Mouse (Mus musculus): ENCODE results near the gene Id1. TPM values are rescaled to one million over a fixed set of nuclear protein-coding genes. Genes with fewer than 3 reads are reported as not detected.

Gene Id1
- polyA plus RNA-seq, 1 experiment from 2014 or later: 23.2 TPM

GRCm38 (mm10) chr2:152703596-152704255, 32.3 kb upstream of the Id1 start:
- Histone ChIP-seq H3K4me3 (replicated peaks) (no peak overlapping the region), H3K36me3 (peaks cover 86% of the 10 kb centered on the region), H3K9me3 (replicated peaks) (no peaks in the 10 kb centered on the region), H3K4me1 (replicated peaks) (peaks cover 24% of the 10 kb centered on the region), H3K4me2 (no peak overlapping the region), H3K27me3 (no peaks in the 10 kb centered on the region), H3K27ac (no peak overlapping the region), H3K9ac (no peak overlapping the region)
- WGBS (ENCODE audit: insufficient replicate concordance): 83% methylated on average over 21 of the region's 21 CpGs
- DNase-seq (no peak), ATAC-seq (ENCODE audit: low read depth) (no peak)

DNA sequence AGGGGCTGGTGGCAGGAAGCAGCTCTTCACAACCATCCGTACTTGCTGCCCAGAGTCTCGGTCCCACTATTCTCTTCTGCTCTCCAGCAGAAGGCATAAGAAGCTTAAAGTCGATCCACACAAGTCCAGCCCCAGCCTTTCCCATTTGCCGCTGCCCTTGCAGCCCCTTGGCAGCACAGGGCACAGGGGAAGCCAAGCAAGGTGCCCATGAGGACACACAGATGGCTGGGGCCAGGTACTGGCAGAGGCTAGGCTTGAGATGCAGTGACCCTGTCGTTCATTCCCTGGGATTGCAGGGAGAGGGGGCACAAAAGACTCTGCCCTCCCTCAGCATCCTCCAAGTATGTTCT, 31.8 kb upstream of the Id1 start:
- H3K4me2 ChIP-seq: no peak overlapping the region
- H3K9me3 ChIP-seq (replicated peaks): no peaks in the 10 kb centered on the region
- ATAC-seq (ENCODE audit: low read depth) (no peak), DNase-seq (no peak)
- peaks cover 26% of the 10 kb centered on the region for H3K4me1 ChIP-seq (replicated peaks)
- no peak overlapping the region for H3K4me3 ChIP-seq (replicated peaks)
- H3K27me3 ChIP-seq: no peaks in the 10 kb centered on the region
- peaks cover 81% of the 10 kb centered on the region for H3K36me3 ChIP-seq
- no peak overlapping the region for H3K27ac ChIP-seq
- WGBS (ENCODE audit: insufficient replicate concordance): 83% methylated on average over 5 of the region's 5 CpGs
- no peak overlapping the region for H3K9ac ChIP-seq

DNA sequence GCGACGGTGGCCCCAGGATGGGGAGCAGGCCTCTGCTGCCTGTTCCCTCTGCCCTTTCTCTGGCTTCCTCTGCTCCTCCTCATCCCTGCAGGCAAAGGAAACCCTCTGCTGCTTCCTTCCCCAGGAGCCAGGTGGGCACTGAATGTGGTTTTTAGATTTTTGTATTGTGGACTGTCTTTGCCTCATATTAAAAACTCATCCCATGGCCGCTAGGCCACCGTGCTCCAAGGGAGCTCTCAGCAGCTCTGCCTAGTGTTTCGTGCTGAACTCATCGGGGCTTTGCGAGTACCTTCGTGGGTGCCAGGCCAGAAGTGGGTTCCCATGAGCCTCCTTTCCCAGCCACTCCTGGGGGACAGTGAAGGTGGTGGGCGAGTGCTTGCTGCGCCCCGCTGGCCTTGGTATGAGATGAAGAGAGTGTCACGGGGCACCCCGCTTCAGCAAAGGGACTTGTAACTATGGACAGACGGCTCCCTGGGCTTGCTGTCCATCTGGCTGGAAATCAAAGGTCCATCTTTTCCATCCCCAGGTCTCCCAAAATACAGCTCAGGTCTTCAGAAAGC, 31.2 kb upstream of the Id1 start:
- Histone ChIP-seq H3K4me2 (no peak overlapping the region), H3K4me1 (replicated peaks) (peaks cover 28% of the 10 kb centered on the region), H3K9me3 (replicated peaks) (no peaks in the 10 kb centered on the region), H3K27me3 (no peaks in the 10 kb centered on the region), H3K9ac (no peak overlapping the region), H3K36me3 (peaks cover 75% of the 10 kb centered on the region), H3K27ac (no peak overlapping the region), H3K4me3 (replicated peaks) (no peak overlapping the region)
- ATAC-seq (ENCODE audit: low read depth) (no peak), DNase-seq (no peak)
- WGBS (ENCODE audit: insufficient replicate concordance): 90% methylated on average over 14 of the region's 14 CpGs

GRCm38 (mm10) chr2:152705993-152706571, 30.0 kb upstream of the Id1 start:
- DNase-seq (no peak), ATAC-seq (ENCODE audit: low read depth) (no peak)
- Histone ChIP-seq H3K9me3 (replicated peaks) (no peaks in the 10 kb centered on the region), H3K27me3 (no peaks in the 10 kb centered on the region), H3K4me1 (replicated peaks) (peaks cover 28% of the 10 kb centered on the region), H3K4me2 (no peak overlapping the region), H3K9ac (no peak overlapping the region), H3K36me3 (peaks cover 63% of the 10 kb centered on the region), H3K4me3 (replicated peaks) (no peak overlapping the region), H3K27ac (peak overlapping the region; percentile 4; the same call in 1 of the 2 replicates)
- WGBS (ENCODE audit: insufficient replicate concordance): 88% methylated on average over 22 of the region's 22 CpGs

DNA sequence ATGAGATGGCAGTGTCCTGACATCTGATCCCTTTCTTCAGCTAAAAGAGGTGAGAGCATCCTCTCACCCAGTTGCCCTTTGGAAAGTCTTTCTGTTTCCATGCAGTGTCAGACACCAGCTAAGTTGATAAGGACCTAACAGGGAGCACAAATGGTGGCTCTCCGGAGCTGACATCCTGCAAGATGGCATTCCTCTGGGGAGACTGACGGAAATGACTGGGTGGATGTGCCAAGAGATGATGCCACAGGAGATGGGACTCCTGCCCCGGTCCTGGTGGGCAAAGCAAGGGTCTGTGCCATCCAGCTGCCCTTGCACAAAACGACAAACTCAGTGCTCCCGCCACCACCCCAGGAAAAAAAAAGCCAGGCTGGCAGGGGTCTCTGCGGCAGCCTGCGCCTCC, 28.9 kb upstream of the Id1 start:
- no peak for ATAC-seq (ENCODE audit: low read depth)

DNA sequence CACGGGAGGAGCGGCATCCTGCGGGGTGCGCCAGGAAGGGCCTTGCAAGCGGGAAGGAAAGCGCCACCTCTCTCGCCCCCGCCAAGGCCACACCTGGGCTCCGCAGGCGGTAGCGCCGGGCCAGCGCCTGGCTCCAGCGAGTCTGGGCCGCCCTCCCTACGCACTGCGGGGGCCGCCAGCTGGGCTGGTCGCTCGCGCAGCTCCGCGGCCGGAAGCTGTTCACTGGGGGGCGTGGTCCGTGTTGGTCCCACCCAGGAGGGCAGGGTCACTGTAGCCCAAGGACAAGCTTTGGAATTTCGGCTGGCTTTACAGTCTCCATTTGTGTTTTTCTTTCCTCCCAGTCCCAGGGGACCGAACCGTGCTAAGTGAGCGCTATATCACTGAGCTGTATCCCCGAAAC, 28.4 kb upstream of the Id1 start:
- no peaks in the 10 kb centered on the region for H3K9me3 ChIP-seq (replicated peaks)
- no peaks in the 10 kb centered on the region for H3K27me3 ChIP-seq
- 29% methylated on average over 31 of the region's 31 CpGs for WGBS (ENCODE audit: insufficient replicate concordance)
- H3K4me1 ChIP-seq (replicated peaks): peaks cover 28% of the 10 kb centered on the region
- H3K9ac ChIP-seq: peak overlapping the region; percentile 60
- H3K36me3 ChIP-seq: peaks cover 47% of the 10 kb centered on the region
- H3K27ac ChIP-seq: peak overlapping the region; percentile 68
- peak overlapping the region; percentile 50 for H3K4me3 ChIP-seq (replicated peaks)
- ATAC-seq (ENCODE audit: low read depth): peak; percentile 82
- peak overlapping the region; percentile 66 for H3K4me2 ChIP-seq
- DNase-seq: peak; percentile 53

More for the DNA sequence above, 28.9 kb upstream of the Id1 start:
- H3K9me3 ChIP-seq (replicated peaks): no peaks in the 10 kb centered on the region
- H3K4me1 ChIP-seq (replicated peaks): peaks cover 28% of the 10 kb centered on the region
- no peak for DNase-seq
- peaks cover 52% of the 10 kb centered on the region for H3K36me3 ChIP-seq
- 50% methylated on average over 7 of the region's 7 CpGs for WGBS (ENCODE audit: insufficient replicate concordance)
- peak overlapping the region; percentile 66 for H3K4me2 ChIP-seq
- no peaks in the 10 kb centered on the region for H3K27me3 ChIP-seq
- H3K4me3 ChIP-seq (replicated peaks): peak overlapping the region; percentile 50
- H3K27ac ChIP-seq: peak overlapping the region; percentile 68
- peak overlapping the region; percentile 60 for H3K9ac ChIP-seq

DNA sequence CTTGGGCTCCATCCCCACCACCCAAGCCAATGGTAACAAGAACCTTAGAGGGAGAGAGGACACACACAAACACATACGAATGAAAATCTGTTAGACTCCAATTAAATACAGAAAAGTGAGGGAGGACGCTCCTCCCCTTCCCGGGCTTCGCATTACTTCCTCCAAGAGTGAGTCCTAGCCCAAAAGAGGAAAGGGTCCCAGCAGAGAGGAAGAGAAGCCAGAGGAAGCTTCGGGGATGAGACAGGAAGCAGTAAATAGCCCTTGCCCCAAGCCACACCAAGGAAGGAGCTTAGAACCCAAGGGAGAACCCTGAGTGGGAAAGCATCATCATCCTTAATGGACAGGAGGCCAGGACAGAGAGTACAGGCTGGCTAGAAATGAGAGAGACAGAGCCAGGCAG, 27.0 kb upstream of the Id1 start:
- 54% methylated on average over 5 of the region's 5 CpGs for WGBS (ENCODE audit: insufficient replicate concordance)
- H3K36me3 ChIP-seq: peaks cover 34% of the 10 kb centered on the region

GRCm38 (mm10) chr2:152716241-152716772, 19.7 kb upstream of the Id1 start:
- ATAC-seq (ENCODE audit: low read depth): no peak
- Histone ChIP-seq H3K4me3 (replicated peaks) (no peak overlapping the region), H3K9me3 (replicated peaks) (no peaks in the 10 kb centered on the region), H3K9ac (no peak overlapping the region), H3K27me3 (no peaks in the 10 kb centered on the region), H3K36me3 (no peaks in the 10 kb centered on the region), H3K27ac (no peak overlapping the region), H3K4me2 (no peak overlapping the region), H3K4me1 (replicated peaks) (no peaks in the 10 kb centered on the region)
- no peak for DNase-seq
- WGBS (ENCODE audit: insufficient replicate concordance): 61% methylated on average over 6 of the region's 6 CpGs

More for the DNA sequence above, 27.0 kb upstream of the Id1 start:
- peaks cover 28% of the 10 kb centered on the region for H3K4me1 ChIP-seq (replicated peaks)
- no peak overlapping the region for H3K4me2 ChIP-seq
- H3K9ac ChIP-seq: no peak overlapping the region
- DNase-seq: no peak
- H3K27me3 ChIP-seq: no peaks in the 10 kb centered on the region
- H3K4me3 ChIP-seq (replicated peaks): no peak overlapping the region
- H3K27ac ChIP-seq: no peak overlapping the region
- no peak for ATAC-seq (ENCODE audit: low read depth)
- no peaks in the 10 kb centered on the region for H3K9me3 ChIP-seq (replicated peaks)

DNA sequence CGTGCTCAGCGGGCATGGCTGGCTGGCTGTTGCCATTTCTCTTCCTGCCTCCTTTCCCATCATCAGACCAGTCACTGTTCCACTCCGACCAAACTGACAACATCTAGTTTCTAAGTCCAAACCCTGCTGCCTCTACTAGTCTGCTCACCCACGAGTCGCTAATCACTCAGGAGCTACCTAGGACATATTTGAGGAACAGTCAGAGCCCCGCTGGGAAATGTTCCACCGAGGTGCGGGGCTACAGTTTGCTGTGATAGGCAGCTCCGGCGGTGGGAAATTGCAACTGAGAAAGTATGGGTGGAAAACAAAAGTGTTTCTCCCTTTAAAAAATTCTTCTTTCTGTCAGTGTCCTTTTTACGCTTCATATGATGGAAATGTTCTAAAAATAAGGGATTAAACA, 18.4 kb upstream of the Id1 start:
- Histone ChIP-seq H3K27me3 (peaks cover 8% of the 10 kb centered on the region), H3K4me1 (replicated peaks) (no peaks in the 10 kb centered on the region), H3K36me3 (no peaks in the 10 kb centered on the region), H3K4me2 (no peak overlapping the region), H3K9ac (no peak overlapping the region), H3K9me3 (replicated peaks) (no peaks in the 10 kb centered on the region), H3K4me3 (replicated peaks) (no peak overlapping the region), H3K27ac (no peak overlapping the region)
- no peak for DNase-seq
- 65% methylated on average over 11 of the region's 11 CpGs for WGBS (ENCODE audit: insufficient replicate concordance)
- no peak for ATAC-seq (ENCODE audit: low read depth)

- Histone ChIP-seq H3K27ac (no peak overlapping the region), H3K4me3 (replicated peaks) (no peak overlapping the region), H3K36me3 (no peaks in the 10 kb centered on the region), H3K4me1 (replicated peaks) (no peaks in the 10 kb centered on the region), H3K9ac (no peak overlapping the region), H3K4me2 (no peak overlapping the region), H3K27me3 (peaks cover 12% of the 10 kb centered on the region), H3K9me3 (replicated peaks) (no peaks in the 10 kb centered on the region)
- 66% methylated on average over 6 of the region's 6 CpGs for WGBS (ENCODE audit: insufficient replicate concordance)
- ATAC-seq (ENCODE audit: low read depth): no peak
- no peak for DNase-seq
These were observed 18.0 kb upstream of the Id1 start for GRCm38 (mm10) chr2:152718076-152718475.

GRCm38 (mm10) chr2:152723651-152724331, 12.3 kb upstream of the Id1 start:
- H3K4me3 ChIP-seq (replicated peaks): peak overlapping the region; percentile 31; the same call in 1 of the 2 replicates
- DNase-seq (no peak), ATAC-seq (ENCODE audit: low read depth) (no peak)
- H3K9ac ChIP-seq: peak overlapping the region; percentile 13; the same call in 1 of the 2 replicates
- no peaks in the 10 kb centered on the region for H3K36me3 ChIP-seq
- H3K27ac ChIP-seq: no peak overlapping the region
- H3K9me3 ChIP-seq (replicated peaks): no peaks in the 10 kb centered on the region
- peaks cover 39% of the 10 kb centered on the region for H3K27me3 ChIP-seq
- 5% methylated on average over 37 of the region's 37 CpGs for WGBS (ENCODE audit: insufficient replicate concordance)
- peak overlapping the region; percentile 50 for H3K4me2 ChIP-seq
- H3K4me1 ChIP-seq (replicated peaks): peaks cover 38% of the 10 kb centered on the region

Measured in liver, embryonic 13.5 days (tissue).